Mouse (Mus musculus): ENCODE measurements around the gene Nsg1. TPM values are rescaled to one million over a fixed set of nuclear protein-coding genes. Genes with fewer than 3 reads are reported as not detected.

The Nsg1 gene
- polyA plus RNA-seq, 1 experiment = 5.8 TPM

DNA sequence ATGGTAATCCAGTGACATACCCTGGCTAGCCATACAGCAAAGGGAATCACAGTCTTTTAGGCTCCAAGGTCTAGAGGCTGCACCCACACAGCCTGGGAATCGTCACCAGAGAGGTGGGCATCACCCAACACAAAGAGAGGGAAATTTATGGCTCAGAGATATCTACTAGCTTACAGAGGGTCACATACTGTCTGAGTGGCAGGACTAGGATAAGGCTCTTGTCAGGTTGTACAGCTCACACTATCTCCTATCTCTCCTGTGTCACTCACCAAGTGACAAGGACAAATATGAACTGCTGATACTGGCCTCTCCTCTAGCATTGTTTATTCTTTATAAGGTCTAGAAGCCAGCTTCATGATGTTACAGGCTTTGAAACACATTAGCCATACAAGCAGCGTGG lies 30.4 kb downstream of the Nsg1 start:
- WGBS = 97% methylated on average over 2 of the region's 2 CpGs
- TF ChIP-seq POLR2A (IDR thresholded peaks at IDR 0.05; ENCODE audit: control insufficient read depth, extremely low read depth, insufficient read depth, low read length, poor library complexity) (no peak), CTCF (IDR thresholded peaks at IDR 0.05; ENCODE audit: borderline replicate concordance, control insufficient read depth, extremely low read depth, insufficient read depth, low read length, poor library complexity) (no peak)
- H3K4me1 ChIP-seq (replicated peaks; ENCODE audit: control insufficient read depth, insufficient read depth, low read length) = no peaks in the 10 kb centered on the region
- no peak overlapping the region for H3K27ac ChIP-seq (ENCODE audit: control insufficient read depth, insufficient read depth, low read length)
- no peaks in the 10 kb centered on the region for H3K27me3 ChIP-seq (ENCODE audit: control insufficient read depth, insufficient read depth, low read length)
- H3K4me3 ChIP-seq (ENCODE audit: control insufficient read depth, insufficient read depth, low read length) = no peak overlapping the region
- DNase-seq = no peak
- 0 out of 2 replicates have a peak, but pooled peaks cover 3% of the 10 kb centered on the region for H3K36me3 ChIP-seq (ENCODE audit: control insufficient read depth, insufficient read depth, low read length)

- 0 out of 2 replicates have a peak, but pooled peaks cover 3% of the 10 kb centered on the region for H3K36me3 ChIP-seq (ENCODE audit: control insufficient read depth, insufficient read depth, low read length)
- TF ChIP-seq CTCF (IDR thresholded peaks at IDR 0.05; ENCODE audit: borderline replicate concordance, control insufficient read depth, extremely low read depth, insufficient read depth, low read length, poor library complexity) (no peak), POLR2A (IDR thresholded peaks at IDR 0.05; ENCODE audit: control insufficient read depth, extremely low read depth, insufficient read depth, low read length, poor library complexity) (no peak)
- no peaks in the 10 kb centered on the region for H3K27me3 ChIP-seq (ENCODE audit: control insufficient read depth, insufficient read depth, low read length)
- H3K4me3 ChIP-seq (ENCODE audit: control insufficient read depth, insufficient read depth, low read length) = no peak overlapping the region
- 91% methylated on average over 13 of the region's 13 CpGs for WGBS
- H3K4me1 ChIP-seq (replicated peaks; ENCODE audit: control insufficient read depth, insufficient read depth, low read length) = no peaks in the 10 kb centered on the region
- H3K27ac ChIP-seq (ENCODE audit: control insufficient read depth, insufficient read depth, low read length) = no peak overlapping the region
- no peak for DNase-seq
Measured at GRCm38 (mm10) chr5:38126519-38127306, 33.0 kb downstream of the Nsg1 start.

GRCm38 (mm10) chr5:38121699-38122098 lies 38.0 kb downstream of the Nsg1 start:
- H3K4me3 ChIP-seq (ENCODE audit: control insufficient read depth, insufficient read depth, low read length) = no peak overlapping the region
- H3K4me1 ChIP-seq (replicated peaks; ENCODE audit: control insufficient read depth, insufficient read depth, low read length) = no peaks in the 10 kb centered on the region
- no peaks in the 10 kb centered on the region for H3K27me3 ChIP-seq (ENCODE audit: control insufficient read depth, insufficient read depth, low read length)
- TF ChIP-seq POLR2A (IDR thresholded peaks at IDR 0.05; ENCODE audit: control insufficient read depth, extremely low read depth, insufficient read depth, low read length, poor library complexity) (no peak), CTCF (IDR thresholded peaks at IDR 0.05; ENCODE audit: borderline replicate concordance, control insufficient read depth, extremely low read depth, insufficient read depth, low read length, poor library complexity) (no peak)
- H3K27ac ChIP-seq (ENCODE audit: control insufficient read depth, insufficient read depth, low read length) = no peak overlapping the region
- H3K36me3 ChIP-seq (ENCODE audit: control insufficient read depth, insufficient read depth, low read length) = no peaks in the 10 kb centered on the region
- DNase-seq = no peak
- WGBS = 95% methylated on average over 7 of the region's 7 CpGs

DNA sequence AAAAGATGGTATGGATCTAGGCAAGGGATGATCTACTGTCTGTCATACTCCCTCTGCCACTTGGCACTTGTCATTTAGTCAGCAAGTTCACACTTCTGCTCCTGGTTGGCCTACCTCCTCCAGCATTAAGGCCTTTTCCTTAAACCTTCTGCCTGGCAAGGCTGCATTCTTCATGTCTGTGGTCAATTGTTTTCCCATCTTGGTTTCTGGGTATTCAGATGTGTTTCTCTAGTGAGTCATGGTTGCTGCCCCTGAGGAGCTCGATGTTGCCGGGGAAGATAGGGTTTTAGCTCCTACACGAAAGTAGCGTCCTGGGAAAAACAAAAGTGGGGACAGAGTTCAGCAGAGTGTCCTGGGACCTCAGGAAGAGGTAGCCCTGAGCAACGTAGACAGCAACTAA lies 40.4 kb downstream of the Nsg1 start:
- no peak overlapping the region for H3K4me3 ChIP-seq (ENCODE audit: control insufficient read depth, insufficient read depth, low read length)
- 0 out of 2 replicates have a peak, but pooled peaks cover 2% of the 10 kb centered on the region for H3K4me1 ChIP-seq (replicated peaks; ENCODE audit: control insufficient read depth, insufficient read depth, low read length)
- DNase-seq = no peak
- 97% methylated on average over 5 of the region's 5 CpGs for WGBS
- H3K27ac ChIP-seq (ENCODE audit: control insufficient read depth, insufficient read depth, low read length) = no peak overlapping the region
- TF ChIP-seq CTCF (IDR thresholded peaks at IDR 0.05; ENCODE audit: borderline replicate concordance, control insufficient read depth, extremely low read depth, insufficient read depth, low read length, poor library complexity) (no peak), POLR2A (IDR thresholded peaks at IDR 0.05; ENCODE audit: control insufficient read depth, extremely low read depth, insufficient read depth, low read length, poor library complexity) (no peak)
- no peaks in the 10 kb centered on the region for H3K36me3 ChIP-seq (ENCODE audit: control insufficient read depth, insufficient read depth, low read length)
- no peaks in the 10 kb centered on the region for H3K27me3 ChIP-seq (ENCODE audit: control insufficient read depth, insufficient read depth, low read length)

DNA sequence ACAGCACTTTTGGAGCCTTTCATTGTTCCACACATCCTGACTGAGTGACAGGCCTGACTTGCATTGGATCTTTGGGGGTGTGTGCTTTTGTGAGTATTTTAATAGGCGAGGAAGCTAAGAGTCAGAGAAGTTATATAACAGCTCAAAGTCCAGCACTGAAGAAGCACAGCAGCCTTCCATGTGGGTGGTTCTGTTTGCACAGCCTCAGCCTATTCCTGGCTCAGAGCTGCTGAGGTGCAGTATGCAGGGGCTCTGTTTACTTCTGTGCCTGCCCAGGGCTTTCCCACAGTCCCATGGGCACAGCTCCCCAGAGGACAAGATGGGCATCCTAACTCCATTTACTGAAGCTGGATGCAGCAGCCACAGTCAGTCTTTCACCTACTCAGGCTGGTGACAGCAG lies 42.7 kb downstream of the Nsg1 start:
- no peak for DNase-seq
- 0 out of 2 replicates have a peak, but pooled peaks cover 2% of the 10 kb centered on the region for H3K4me1 ChIP-seq (replicated peaks; ENCODE audit: control insufficient read depth, insufficient read depth, low read length)

DNA sequence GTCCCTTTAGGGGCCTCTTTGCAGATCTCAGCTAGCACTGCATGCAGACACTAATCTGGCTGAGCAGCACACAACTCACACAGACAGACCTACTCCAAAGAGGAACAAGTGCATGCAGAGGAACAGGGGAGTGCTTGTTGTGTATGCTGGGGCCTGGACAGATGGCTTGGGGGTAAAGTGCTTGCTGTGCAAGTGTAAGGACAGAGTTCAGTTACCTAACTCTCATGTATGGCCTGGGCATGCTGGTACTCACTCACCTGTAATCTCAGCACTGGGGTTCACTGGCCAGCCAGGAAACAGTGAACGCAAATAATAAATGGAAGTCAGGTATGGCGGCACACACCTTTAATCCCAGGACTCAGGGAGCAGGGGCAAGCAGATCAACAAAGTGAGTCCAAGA lies 45.2 kb downstream of the Nsg1 start:
- TF ChIP-seq POLR2A (IDR thresholded peaks at IDR 0.05; ENCODE audit: control insufficient read depth, extremely low read depth, insufficient read depth, low read length, poor library complexity) = no peak
- DNase-seq = no peak
- WGBS = 99% methylated on average over 2 of the region's 2 CpGs
- Histone ChIP-seq H3K4me3 (ENCODE audit: control insufficient read depth, insufficient read depth, low read length) (no peak overlapping the region), H3K4me1 (replicated peaks; ENCODE audit: control insufficient read depth, insufficient read depth, low read length) (0 out of 2 replicates have a peak, but pooled peaks cover 2% of the 10 kb centered on the region), H3K27me3 (ENCODE audit: control insufficient read depth, insufficient read depth, low read length) (no peaks in the 10 kb centered on the region), H3K36me3 (ENCODE audit: control insufficient read depth, insufficient read depth, low read length) (no peaks in the 10 kb centered on the region), H3K27ac (ENCODE audit: control insufficient read depth, insufficient read depth, low read length) (no peak overlapping the region)

More for the DNA sequence above, 42.7 kb downstream of the Nsg1 start:
- WGBS = 100% methylated on average over 1 of the region's 1 CpGs
- Histone ChIP-seq H3K27me3 (ENCODE audit: control insufficient read depth, insufficient read depth, low read length) (no peaks in the 10 kb centered on the region), H3K27ac (ENCODE audit: control insufficient read depth, insufficient read depth, low read length) (no peak overlapping the region), H3K4me3 (ENCODE audit: control insufficient read depth, insufficient read depth, low read length) (no peak overlapping the region), H3K36me3 (ENCODE audit: control insufficient read depth, insufficient read depth, low read length) (no peaks in the 10 kb centered on the region)
- TF ChIP-seq CTCF (IDR thresholded peaks at IDR 0.05; ENCODE audit: borderline replicate concordance, control insufficient read depth, extremely low read depth, insufficient read depth, low read length, poor library complexity) (no peak), POLR2A (IDR thresholded peaks at IDR 0.05; ENCODE audit: control insufficient read depth, extremely low read depth, insufficient read depth, low read length, poor library complexity) (no peak)

Data from thymus, adult 2 months (tissue).